Mouse (Mus musculus) G1E (cell line): ENCODE measurements at regions not wholly inside any gene's neighbourhood (a gene's known extent, or its start where the extent isn't known, plus 50 kb on each side); places are given as distances from the start of the nearest gene placed in this dataset.

Experiments
- ATAC-seq: 2 replicates; pipeline ENCODE4 v1.8.0; 2016; ENCODE audit warnings: mild to moderate bottlenecking; ENCODE audit not compliant: insufficient number of reproducible peaks, poor library complexity, low FRiP score, severe bottlenecking; ENCODE audit errors: extremely low read depth
- DNase-seq: peaks from one replicate; pipeline ENCODE4 v3.0.0; 2012; ENCODE audit warnings: low spot score
- H3K27me3 ChIP-seq: 2 replicates; pipeline ENCODE4 v1.6.1; 2012; ENCODE audit warnings: mild to moderate bottlenecking, low read length, inconsistent platforms; ENCODE audit not compliant: insufficient read depth
- H3K36me3 ChIP-seq: replicated peaks from 2 replicates; pipeline ENCODE3; 2012; ENCODE audit warnings: mild to moderate bottlenecking, inconsistent platforms
- H3K4me1 ChIP-seq: 2 replicates; pipeline ENCODE4 v1.6.1; 2012; ENCODE audit warnings: low read depth, low read length, inconsistent platforms, mixed read lengths; ENCODE audit not compliant: insufficient read depth
- H3K4me3 ChIP-seq: 2 replicates; pipeline ENCODE4 v1.5.1; 2012; ENCODE audit warnings: low read depth, mild to moderate bottlenecking, inconsistent platforms, low read length, moderate library complexity, mixed read lengths
- H3K9me3 ChIP-seq: replicated peaks from 2 replicates; pipeline ENCODE4 v1.6.1; 2012; ENCODE audit warnings: inconsistent platforms
- CTCF ChIP-seq: IDR thresholded peaks from 2 replicates; pipeline ENCODE4 v1.5.1; 2012; ENCODE audit warnings: low read depth, low read length, inconsistent platforms, mixed read lengths
- GATA1 ChIP-seq: IDR thresholded peaks from 2 replicates; pipeline ENCODE4 v1.6.1; 2012; ENCODE audit warnings: borderline replicate concordance, low read length, inconsistent platforms, mixed read lengths
- GATA2 ChIP-seq: IDR thresholded peaks from 2 replicates; pipeline ENCODE4 v1.6.1; 2012; ENCODE audit warnings: low read depth, low read length, inconsistent platforms, borderline replicate concordance
- POLR2AphosphoS5 ChIP-seq: IDR thresholded peaks from 2 replicates; pipeline ENCODE4 v1.6.1; 2012; ENCODE audit warnings: low read depth, low read length, inconsistent platforms; ENCODE audit not compliant: insufficient replicate concordance
- TAL1 ChIP-seq: conservative IDR thresholded peaks from 2 replicates; pipeline ENCODE4 v1.6.1; 2012; ENCODE audit warnings: low read depth, low read length, inconsistent platforms, mixed read lengths

DNA sequence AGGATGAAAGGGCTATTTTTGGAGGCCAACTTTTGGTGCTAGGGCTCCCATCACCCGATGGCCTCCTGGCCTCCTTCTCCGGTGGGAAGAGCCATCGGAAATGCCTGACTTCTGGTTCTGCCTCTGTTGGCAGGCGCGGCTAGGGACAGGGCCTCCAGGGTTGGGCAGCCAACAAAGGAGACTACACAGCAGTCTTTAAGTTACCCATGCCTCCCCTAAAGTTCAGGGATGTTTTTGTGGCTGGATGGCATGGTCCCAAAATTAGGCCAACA lies 86.2 kb upstream of the Ccnd1 start:
- no peak for DNase-seq
- TF ChIP-seq TAL1 (no peak), GATA2 (no peak), CTCF (no peak), POLR2AphosphoS5 (no peak), GATA1 (no peak)
- no peaks in the 10 kb centered on the region for H3K36me3 ChIP-seq
- H3K9me3 ChIP-seq: no peaks in the 10 kb centered on the region
- no peak overlapping the region for H3K4me3 ChIP-seq
- H3K4me1 ChIP-seq: no peaks in the 10 kb centered on the region
- H3K27me3 ChIP-seq: peaks cover 13% of the 10 kb centered on the region
- ATAC-seq: no peak

DNA sequence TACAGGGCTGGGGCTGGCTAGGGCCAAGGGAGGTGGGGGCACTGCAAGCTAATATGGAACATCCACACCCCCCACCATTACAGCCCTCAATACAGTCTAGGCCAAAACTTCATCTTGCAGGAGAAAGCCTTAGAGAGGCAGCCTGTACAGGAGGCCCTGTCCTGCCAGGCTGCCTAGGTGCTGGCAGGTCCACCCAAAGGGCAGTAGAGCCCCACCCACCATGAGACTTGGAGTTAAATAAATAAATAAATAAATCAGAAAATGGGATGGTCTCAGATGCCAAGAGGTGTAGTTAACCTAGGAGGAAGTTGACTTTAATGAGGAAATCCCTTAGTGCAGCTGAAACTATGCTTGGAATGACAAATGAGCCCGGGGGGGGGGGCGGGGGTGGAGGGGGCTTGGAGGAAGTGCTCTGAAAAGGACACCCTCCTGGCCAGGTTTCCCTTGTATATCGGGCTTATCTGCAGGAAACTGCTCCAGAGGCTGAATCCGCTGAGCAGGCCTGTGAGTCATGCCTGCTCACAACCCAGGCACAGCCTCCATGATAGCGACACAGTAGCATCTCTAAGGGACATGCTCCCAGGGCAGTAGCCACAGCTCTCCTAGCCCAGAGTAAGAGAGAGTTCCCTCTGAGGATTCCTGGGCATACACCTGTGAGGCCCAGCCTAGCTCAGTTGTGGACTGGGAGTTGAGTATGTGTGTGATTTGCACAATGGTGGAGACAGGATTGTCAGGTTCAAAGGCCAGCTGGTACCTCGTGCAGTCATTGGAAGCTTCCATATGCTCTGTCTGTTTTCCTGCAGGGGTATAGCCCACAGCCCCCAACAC lies 85.7 kb upstream of the Ccnd1 start:
- TF ChIP-seq GATA1 (no peak), GATA2 (no peak), TAL1 (no peak), CTCF (no peak), POLR2AphosphoS5 (no peak)
- Histone ChIP-seq H3K27me3 (peaks cover 14% of the 10 kb centered on the region), H3K36me3 (no peaks in the 10 kb centered on the region), H3K4me3 (no peak overlapping the region), H3K9me3 (no peaks in the 10 kb centered on the region), H3K4me1 (no peaks in the 10 kb centered on the region)
- ATAC-seq: no peak
- DNase-seq: no peak

DNA sequence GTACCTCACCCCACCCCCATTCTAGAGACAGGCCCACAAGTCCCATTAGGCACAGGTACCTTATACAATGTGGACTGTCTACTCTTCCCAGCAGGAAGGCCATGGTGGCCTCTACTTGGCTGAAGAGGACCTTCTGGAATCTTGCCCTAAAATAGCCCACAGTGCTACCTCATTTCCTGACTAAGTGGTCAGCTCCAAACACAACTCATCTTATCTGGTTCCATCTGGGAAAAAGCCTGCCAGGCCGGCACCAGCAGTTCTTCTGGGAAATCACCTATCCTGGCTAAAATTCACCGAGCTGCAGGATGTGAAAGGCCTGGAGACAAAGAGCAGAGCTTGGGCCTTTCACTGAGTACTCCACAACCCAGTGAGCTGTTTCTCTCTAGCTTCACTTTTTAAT lies 84.9 kb upstream of the Ccnd1 start:
- TF ChIP-seq GATA1 (no peak), GATA2 (no peak), TAL1 (no peak), POLR2AphosphoS5 (no peak), CTCF (no peak)
- no peaks in the 10 kb centered on the region for H3K4me1 ChIP-seq
- ATAC-seq: no peak

DNA sequence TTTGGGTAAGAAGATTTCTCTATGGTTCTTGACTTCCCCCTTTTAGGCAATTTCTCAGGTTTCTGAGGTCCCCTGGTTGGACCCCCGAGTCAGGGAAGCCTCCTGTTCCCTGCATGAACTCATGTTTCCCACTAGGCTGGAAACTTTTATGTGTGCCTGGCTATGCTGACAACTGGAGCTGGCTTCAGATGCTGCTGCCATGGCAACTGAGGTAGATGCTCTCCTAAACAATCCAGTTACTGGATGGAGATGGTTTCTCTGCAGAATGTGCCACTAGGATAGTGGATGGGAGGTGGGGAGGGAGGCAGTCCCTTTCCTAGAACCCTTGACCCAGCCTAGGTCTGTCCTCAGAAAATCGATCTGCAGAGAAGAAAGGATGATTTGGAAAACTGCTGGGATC lies 79.4 kb upstream of the Ccnd1 start:
- H3K9me3 ChIP-seq: no peaks in the 10 kb centered on the region
- no peak for DNase-seq
- TF ChIP-seq POLR2AphosphoS5: no peak
- TF ChIP-seq GATA2: no peak
- TF ChIP-seq TAL1: no peak
- no peak for TF ChIP-seq GATA1
- TF ChIP-seq CTCF: no peak
- no peak overlapping the region for H3K4me3 ChIP-seq
- no peaks in the 10 kb centered on the region for H3K36me3 ChIP-seq
- no peaks in the 10 kb centered on the region for H3K4me1 ChIP-seq
- no peak for ATAC-seq
- peaks cover 29% of the 10 kb centered on the region for H3K27me3 ChIP-seq

More for the DNA sequence above, 84.9 kb upstream of the Ccnd1 start:
- DNase-seq: no peak
- H3K9me3 ChIP-seq: no peaks in the 10 kb centered on the region
- no peak overlapping the region for H3K4me3 ChIP-seq
- H3K27me3 ChIP-seq: peaks cover 14% of the 10 kb centered on the region
- H3K36me3 ChIP-seq: no peaks in the 10 kb centered on the region

DNA sequence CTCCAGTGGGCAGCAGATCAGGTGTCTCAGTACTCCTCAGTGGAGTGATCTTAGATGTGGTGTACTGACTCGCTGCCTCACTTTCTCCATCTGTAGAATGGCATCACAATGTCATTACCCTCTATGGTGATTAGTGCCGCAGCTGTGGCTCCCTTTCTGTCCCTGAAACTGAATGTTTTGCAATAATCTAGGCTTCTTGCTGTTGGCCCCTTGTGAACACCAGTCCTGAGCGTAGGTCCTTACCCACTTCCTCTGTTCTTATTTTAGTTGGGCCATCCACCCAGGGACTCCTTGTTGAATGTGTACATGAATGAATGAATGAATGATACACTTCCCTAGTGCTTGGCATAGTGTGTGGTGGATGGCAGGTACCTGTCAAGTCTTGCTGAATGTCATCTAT lies 78.4 kb upstream of the Ccnd1 start:
- H3K4me1 ChIP-seq: no peaks in the 10 kb centered on the region
- no peak for ATAC-seq
- DNase-seq: no peak
- no peaks in the 10 kb centered on the region for H3K9me3 ChIP-seq
- no peak overlapping the region for H3K4me3 ChIP-seq
- peaks cover 29% of the 10 kb centered on the region for H3K27me3 ChIP-seq
- H3K36me3 ChIP-seq: no peaks in the 10 kb centered on the region
- TF ChIP-seq GATA1 (no peak), CTCF (no peak), POLR2AphosphoS5 (no peak), GATA2 (no peak), TAL1 (no peak)

DNA sequence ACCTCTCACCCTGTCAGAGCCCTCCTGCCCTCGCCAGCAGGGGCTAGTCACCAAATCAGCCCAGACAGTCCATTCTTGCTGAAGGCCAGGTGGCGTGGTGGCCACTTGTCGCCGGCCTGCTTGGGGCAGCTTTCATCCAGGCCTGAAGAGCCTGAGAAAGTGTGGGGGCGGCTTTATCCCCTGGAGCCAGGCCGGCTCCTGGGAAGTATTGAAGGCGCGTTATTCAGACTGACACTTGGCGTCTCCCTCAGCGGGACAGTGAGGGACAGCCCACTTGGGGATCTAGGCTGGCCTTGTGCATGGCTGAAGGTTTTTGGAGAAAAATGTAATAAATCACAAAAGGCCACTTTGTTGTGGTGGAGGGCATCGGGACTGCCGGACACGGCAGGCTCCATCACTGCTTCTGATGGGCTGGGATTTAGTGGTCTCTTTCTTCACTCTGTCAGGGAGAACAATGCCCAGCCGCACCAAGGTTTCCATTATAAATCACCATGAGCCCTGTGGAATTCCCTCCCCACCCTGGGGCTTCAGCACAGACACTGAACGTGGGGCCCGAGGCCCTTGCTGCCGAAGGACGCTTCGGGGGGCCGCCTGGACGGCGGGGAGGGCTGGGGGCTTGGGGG lies 75.8 kb upstream of the Ccnd1 start:
- no peak for TF ChIP-seq TAL1
- no peak for TF ChIP-seq GATA1
- no peak for TF ChIP-seq CTCF
- no peak for TF ChIP-seq GATA2
- TF ChIP-seq POLR2AphosphoS5: no peak
- DNase-seq (no peak), ATAC-seq (no peak)
- peaks cover 21% of the 10 kb centered on the region for H3K27me3 ChIP-seq
- H3K4me1 ChIP-seq: no peaks in the 10 kb centered on the region
- H3K9me3 ChIP-seq: no peaks in the 10 kb centered on the region
- H3K4me3 ChIP-seq: no peak overlapping the region
- H3K36me3 ChIP-seq: no peaks in the 10 kb centered on the region

DNA sequence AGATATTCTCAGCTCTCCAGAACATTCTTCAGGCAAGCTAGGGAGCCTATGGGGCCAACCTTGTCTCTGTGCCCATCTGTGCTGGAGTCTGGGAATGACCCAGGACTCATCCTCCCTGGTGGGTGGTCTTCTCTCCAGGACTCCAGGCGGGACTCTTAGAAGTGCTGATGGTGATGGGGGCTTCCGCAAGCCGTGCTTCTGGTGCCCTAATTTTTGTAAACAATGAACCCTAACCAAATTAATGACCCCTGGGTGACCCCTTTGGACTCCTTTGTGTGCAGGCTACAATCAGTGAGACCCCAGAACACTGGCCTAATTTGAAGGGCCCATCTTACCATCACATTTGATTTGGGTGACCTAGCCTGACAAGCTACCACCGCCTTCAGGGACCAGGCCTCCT lies 71.0 kb upstream of the Ccnd1 start:
- DNase-seq (no peak), ATAC-seq (no peak)
- no peak overlapping the region for H3K4me3 ChIP-seq
- H3K4me1 ChIP-seq: no peaks in the 10 kb centered on the region
- H3K27me3 ChIP-seq: peaks cover 13% of the 10 kb centered on the region; the same call in 1 of the 2 replicates
- H3K36me3 ChIP-seq: no peaks in the 10 kb centered on the region
- H3K9me3 ChIP-seq: no peaks in the 10 kb centered on the region
- TF ChIP-seq GATA2: no peak
- no peak for TF ChIP-seq GATA1
- no peak for TF ChIP-seq TAL1
- no peak for TF ChIP-seq POLR2AphosphoS5
- TF ChIP-seq CTCF: no peak
